Mouse (Mus musculus): ENCODE measurements at regions not wholly inside any gene's neighbourhood (a gene's known extent, or its start where the extent isn't known, plus 50 kb on each side); places are given as distances from the start of the nearest gene placed in this dataset.
A peak's percentile ranks its signal among the peaks of the same experiment; 100 is the strongest.

GRCm38 (mm10) chr5:43113405-43114119 lies 119.4 kb upstream of the Cpeb2 start:
- TF ChIP-seq MAX (IDR thresholded peaks at IDR 0.05; ENCODE audit: low read length) (peak; percentile 94), CTCF (conservative IDR thresholded peaks at IDR 0.05 in 1 of 2, IDR thresholded peaks at IDR 0.05 in 1 of 2; ENCODE audit: low read depth in 2 of 2, low read length in 2 of 2) (no peak), MEF2A (IDR thresholded peaks at IDR 0.05; ENCODE audit: borderline replicate concordance, low read depth, low read length) (no peak)
